Mouse (Mus musculus) brain, embryonic 14.5 days (tissue): ENCODE measurements at regions not wholly inside any gene's neighbourhood (a gene's known extent, or its start where the extent isn't known, plus 50 kb on each side); places are given as distances from the start of the nearest gene placed in this dataset.

Source experiments
- CTCF ChIP-seq: fragments of 200-500 bp; IDR thresholded peaks from 2 replicates; pipeline ENCODE4 v1.5.1; 2012; ENCODE audit warnings: inconsistent platforms, mild to moderate bottlenecking, moderate library complexity, borderline replicate concordance; ENCODE audit not compliant: insufficient read depth, insufficient read length; ENCODE audit errors: extremely low read depth
- POLR2A ChIP-seq: fragments of 200-500 bp; IDR thresholded peaks from 2 replicates; pipeline ENCODE4 v1.6.1; 2012; ENCODE audit warnings: mild to moderate bottlenecking, inconsistent platforms, borderline replicate concordance; ENCODE audit not compliant: poor library complexity, insufficient read depth, insufficient read length, severe bottlenecking; ENCODE audit errors: extremely low read depth

DNA sequence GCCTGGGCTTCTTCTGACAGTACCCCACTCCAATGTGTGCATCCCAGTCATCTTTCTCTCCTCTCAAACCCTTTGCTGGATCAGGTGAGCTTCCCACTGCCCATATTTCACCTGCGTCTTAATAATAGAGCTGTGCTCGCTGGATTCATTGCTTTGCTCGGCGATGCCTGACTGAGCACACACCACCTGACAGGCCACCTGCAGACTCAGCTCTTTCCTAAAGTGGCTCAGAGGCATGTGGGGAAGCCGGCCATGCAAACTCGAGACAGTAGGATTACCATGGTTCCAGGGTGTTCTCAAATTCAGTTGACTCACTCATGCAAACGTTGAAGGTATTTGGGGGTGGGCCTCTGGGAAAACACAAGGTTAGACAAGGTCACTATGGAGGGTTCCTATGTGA lies 131.8 kb upstream of the Sh3bp4 start:
- TF ChIP-seq CTCF (no peak), POLR2A (no peak)
